Mouse (Mus musculus): ENCODE measurements at regions not wholly inside any gene's neighbourhood (a gene's known extent, or its start where the extent isn't known, plus 50 kb on each side); places are given as distances from the start of the nearest gene placed in this dataset.

DNA sequence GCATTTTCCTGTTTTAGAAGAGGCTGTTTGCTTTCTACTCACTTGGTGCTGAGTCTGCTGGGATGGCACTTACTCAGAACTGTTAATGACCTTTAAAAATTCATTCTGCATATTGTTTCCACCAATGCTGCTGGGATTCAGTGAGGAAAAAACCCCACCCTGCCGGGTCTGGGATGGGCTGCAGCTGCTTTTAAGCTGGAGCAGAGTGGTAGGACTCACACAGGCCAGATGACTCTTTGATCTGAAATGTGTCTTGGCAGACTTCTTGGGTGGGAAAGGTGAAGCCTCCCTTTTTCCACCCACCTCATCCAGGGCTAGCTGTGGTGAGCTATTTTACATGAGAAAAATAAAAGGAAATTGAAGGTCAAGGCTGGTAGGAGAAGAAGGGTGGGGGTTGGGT is 56.4 kb upstream of the Ddhd1 start:
- no peaks in the 10 kb centered on the region for H3K36me3 ChIP-seq (replicated peaks)
- no peak overlapping the region for H3K4me3 ChIP-seq
- no peaks in the 10 kb centered on the region for H3K9me3 ChIP-seq
- peaks cover 9% of the 10 kb centered on the region for H3K4me1 ChIP-seq
- 69% methylated on average over 1 of the region's 1 CpGs for WGBS
- no peak overlapping the region for H3K27ac ChIP-seq
- H3K27me3 ChIP-seq (ENCODE audit: poor library complexity, severe bottlenecking): no peaks in the 10 kb centered on the region
- DNase-seq (ENCODE audit: extremely low spot score, low spot score): no peak

- Histone ChIP-seq H3K9me3 (no peaks in the 10 kb centered on the region), H3K27me3 (ENCODE audit: poor library complexity, severe bottlenecking) (no peaks in the 10 kb centered on the region), H3K27ac (no peak overlapping the region), H3K36me3 (replicated peaks) (no peaks in the 10 kb centered on the region), H3K4me3 (no peak overlapping the region), H3K4me1 (peaks cover 9% of the 10 kb centered on the region)
- DNase-seq (ENCODE audit: extremely low spot score, low spot score): no peak
Measured at GRCm38 (mm10) chr14:45714786-45715185, 56.8 kb upstream of the Ddhd1 start.

DNA sequence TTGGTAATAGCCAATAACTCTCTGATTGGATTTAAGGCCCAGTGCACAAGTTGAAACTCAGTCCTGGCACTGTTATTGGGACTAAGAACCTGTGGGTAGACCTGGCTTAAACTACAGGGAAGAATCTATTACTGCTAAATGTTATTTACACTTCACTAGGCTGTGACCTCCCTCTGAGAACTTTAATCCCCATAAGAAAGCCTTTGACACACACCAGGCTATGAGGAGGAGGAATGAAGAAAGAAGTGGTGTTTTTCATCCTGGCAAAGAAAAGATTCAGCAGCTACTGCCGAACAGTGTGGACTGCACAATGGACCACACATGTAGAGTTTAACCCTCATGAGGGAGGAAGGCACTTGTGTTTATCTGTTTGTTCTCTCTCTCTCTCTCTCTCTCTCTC is 58.2 kb upstream of the Ddhd1 start:
- Histone ChIP-seq H3K4me1 (peaks cover 9% of the 10 kb centered on the region), H3K27ac (no peak overlapping the region), H3K4me3 (no peak overlapping the region), H3K9me3 (no peaks in the 10 kb centered on the region), H3K36me3 (replicated peaks) (no peaks in the 10 kb centered on the region), H3K27me3 (ENCODE audit: poor library complexity, severe bottlenecking) (no peaks in the 10 kb centered on the region)
- WGBS: 22% methylated on average over 1 of the region's 1 CpGs
- no peak for DNase-seq (ENCODE audit: extremely low spot score, low spot score)

- 28% methylated on average over 6 of the region's 6 CpGs for WGBS
- no peak overlapping the region for H3K27ac ChIP-seq
- no peaks in the 10 kb centered on the region for H3K27me3 ChIP-seq (ENCODE audit: poor library complexity, severe bottlenecking)
- no peaks in the 10 kb centered on the region for H3K4me1 ChIP-seq
- H3K4me3 ChIP-seq: no peak overlapping the region
- H3K36me3 ChIP-seq (replicated peaks): no peaks in the 10 kb centered on the region
- peaks cover 8% of the 10 kb centered on the region; the same call in 1 of the 2 replicates for H3K9me3 ChIP-seq
- no peak for DNase-seq (ENCODE audit: extremely low spot score, low spot score)
Measured at GRCm38 (mm10) chr14:45722887-45723286, 64.9 kb upstream of the Ddhd1 start.

- DNase-seq (ENCODE audit: extremely low spot score, low spot score): no peak
- H3K27me3 ChIP-seq (ENCODE audit: poor library complexity, severe bottlenecking): no peaks in the 10 kb centered on the region
- H3K27ac ChIP-seq: no peak overlapping the region
- no peaks in the 10 kb centered on the region for H3K36me3 ChIP-seq (replicated peaks)
- 86% methylated on average over 2 of the region's 2 CpGs for WGBS
- peaks cover 8% of the 10 kb centered on the region; the same call in 1 of the 2 replicates for H3K9me3 ChIP-seq
- H3K4me1 ChIP-seq: no peaks in the 10 kb centered on the region
- no peak overlapping the region for H3K4me3 ChIP-seq
Measured at GRCm38 (mm10) chr14:45724341-45724740, 66.4 kb upstream of the Ddhd1 start.

DNA sequence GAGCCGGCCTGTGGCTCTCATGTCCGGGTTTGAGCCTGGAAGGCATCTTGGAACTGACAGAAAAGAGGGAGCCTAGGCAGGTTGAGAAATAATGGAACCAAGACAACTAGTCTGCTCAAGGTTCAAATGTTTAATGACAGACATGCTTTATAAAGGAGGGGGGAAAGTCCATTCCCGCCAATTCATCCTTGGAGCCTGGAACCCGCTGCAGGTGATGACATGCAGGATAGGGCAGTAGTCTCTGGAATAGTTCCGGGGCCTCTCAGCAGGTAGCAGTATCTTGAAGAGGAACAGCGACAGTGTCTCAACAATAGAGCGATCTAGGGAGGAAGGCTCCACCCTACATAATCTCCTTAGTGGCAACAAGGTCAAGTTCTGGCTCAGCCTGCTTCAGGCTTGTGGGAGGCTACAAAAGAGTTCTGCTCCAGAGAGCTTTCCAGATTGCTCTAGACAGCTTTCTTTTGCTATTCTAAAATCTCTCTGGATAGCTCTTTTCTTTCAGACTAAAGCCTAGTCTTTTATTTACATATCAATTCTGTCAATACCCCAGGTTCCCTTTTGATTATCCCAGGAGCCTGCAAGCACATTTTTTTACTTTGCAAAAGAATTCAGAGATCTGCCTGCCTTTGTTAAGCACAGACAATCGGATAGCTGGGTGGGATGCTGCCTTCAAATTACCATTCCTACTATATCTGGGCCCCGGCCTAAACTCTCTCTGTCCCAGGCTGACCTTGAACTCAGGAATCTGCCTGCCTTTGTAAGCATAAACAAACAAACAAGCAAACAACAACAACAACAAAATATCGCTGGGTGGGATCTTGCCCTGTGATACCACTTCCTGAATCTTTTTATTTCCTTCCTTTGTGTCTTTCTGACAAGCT is 76.8 kb upstream of the Ddhd1 start:
- Histone ChIP-seq H3K36me3 (replicated peaks) (no peaks in the 10 kb centered on the region), H3K4me3 (no peak overlapping the region), H3K9me3 (no peaks in the 10 kb centered on the region), H3K27ac (no peak overlapping the region), H3K4me1 (peaks cover 12% of the 10 kb centered on the region), H3K27me3 (ENCODE audit: poor library complexity, severe bottlenecking) (no peaks in the 10 kb centered on the region)
- no peak for DNase-seq (ENCODE audit: extremely low spot score, low spot score)
- WGBS: 68% methylated on average over 10 of the region's 10 CpGs

DNA sequence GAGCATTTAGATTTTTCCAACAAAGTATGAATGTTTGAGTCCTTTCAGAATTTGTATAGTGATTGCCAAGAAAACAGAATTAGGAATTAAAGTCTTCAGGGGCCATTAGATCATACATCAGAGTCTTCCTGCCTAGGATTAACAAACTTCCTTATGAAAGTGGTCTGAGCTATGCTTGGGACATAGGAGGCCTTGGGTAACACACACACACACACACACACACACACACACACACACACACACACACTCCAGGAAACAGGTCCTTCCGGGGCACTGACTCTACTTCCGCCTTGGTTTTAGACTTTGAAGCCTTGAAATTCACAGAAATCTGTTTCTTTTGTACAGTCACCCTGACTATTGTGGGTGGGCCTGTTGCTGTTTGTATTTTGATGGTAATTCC is 80.0 kb upstream of the Ddhd1 start:
- Histone ChIP-seq H3K27ac (no peak overlapping the region), H3K36me3 (replicated peaks) (no peaks in the 10 kb centered on the region), H3K9me3 (no peaks in the 10 kb centered on the region), H3K4me3 (no peak overlapping the region), H3K4me1 (peaks cover 14% of the 10 kb centered on the region), H3K27me3 (ENCODE audit: poor library complexity, severe bottlenecking) (no peaks in the 10 kb centered on the region)
- WGBS: 91% methylated on average over 2 of the region's 2 CpGs
- DNase-seq (ENCODE audit: extremely low spot score, low spot score): no peak

DNA sequence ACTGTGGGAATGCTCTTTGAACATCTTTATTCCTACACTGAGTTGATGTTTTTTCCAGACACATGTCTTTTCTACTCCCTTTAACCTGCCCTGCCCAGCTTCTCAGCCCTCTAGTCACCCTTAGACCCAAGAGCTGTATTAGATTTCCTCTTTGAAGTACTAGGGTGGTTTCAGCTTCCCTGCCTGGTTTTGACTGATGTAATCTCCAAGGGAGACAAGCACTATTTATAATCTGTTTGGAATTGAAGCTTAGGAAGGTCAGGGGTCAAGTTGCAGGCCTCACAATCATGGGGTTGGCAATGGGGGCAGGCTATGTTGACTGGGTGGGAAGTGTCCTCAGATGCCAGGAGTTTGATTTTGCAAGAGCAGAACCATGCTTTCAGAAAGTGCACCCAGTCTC is 81.7 kb upstream of the Ddhd1 start:
- DNase-seq (ENCODE audit: extremely low spot score, low spot score): no peak
- Histone ChIP-seq H3K4me3 (no peak overlapping the region), H3K36me3 (replicated peaks) (no peaks in the 10 kb centered on the region), H3K27me3 (ENCODE audit: poor library complexity, severe bottlenecking) (no peaks in the 10 kb centered on the region), H3K9me3 (no peaks in the 10 kb centered on the region), H3K4me1 (peaks cover 14% of the 10 kb centered on the region), H3K27ac (no peak overlapping the region)

DNA sequence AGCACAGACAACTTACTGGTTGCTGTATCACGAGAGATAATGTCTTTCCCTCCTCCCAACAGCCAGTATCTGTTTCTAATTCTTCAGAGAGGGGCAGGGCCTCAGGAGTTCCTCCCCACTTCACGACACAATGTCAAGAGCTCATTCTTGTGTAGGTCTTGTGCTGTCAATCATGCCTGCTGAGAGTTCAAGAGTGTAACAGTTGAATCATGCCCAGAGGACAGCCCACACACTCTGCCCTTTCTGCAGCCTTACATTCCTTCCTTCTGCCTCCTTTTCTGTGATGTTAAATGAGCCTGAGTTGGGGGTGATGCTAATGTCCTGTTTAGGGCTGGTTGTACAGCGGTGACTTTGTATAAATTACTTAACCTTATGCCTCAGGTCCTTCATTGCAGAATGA is 82.7 kb upstream of the Ddhd1 start:
- peaks cover 9% of the 10 kb centered on the region for H3K4me1 ChIP-seq
- H3K4me3 ChIP-seq: no peak overlapping the region
- DNase-seq (ENCODE audit: extremely low spot score, low spot score): no peak
- no peaks in the 10 kb centered on the region for H3K27me3 ChIP-seq (ENCODE audit: poor library complexity, severe bottlenecking)
- H3K27ac ChIP-seq: no peak overlapping the region
- no peaks in the 10 kb centered on the region for H3K36me3 ChIP-seq (replicated peaks)
- WGBS: 52% methylated on average over 3 of the region's 3 CpGs
- no peaks in the 10 kb centered on the region for H3K9me3 ChIP-seq

GRCm38 (mm10) chr14:45746176-45746575 is 88.2 kb upstream of the Ddhd1 start:
- H3K27me3 ChIP-seq (ENCODE audit: poor library complexity, severe bottlenecking): no peaks in the 10 kb centered on the region
- no peak overlapping the region for H3K4me3 ChIP-seq
- no peak for DNase-seq (ENCODE audit: extremely low spot score, low spot score)
- H3K4me1 ChIP-seq: no peaks in the 10 kb centered on the region
- H3K27ac ChIP-seq: no peak overlapping the region
- WGBS: 90% methylated on average over 5 of the region's 5 CpGs
- no peaks in the 10 kb centered on the region for H3K9me3 ChIP-seq
- H3K36me3 ChIP-seq (replicated peaks): no peaks in the 10 kb centered on the region

DNA sequence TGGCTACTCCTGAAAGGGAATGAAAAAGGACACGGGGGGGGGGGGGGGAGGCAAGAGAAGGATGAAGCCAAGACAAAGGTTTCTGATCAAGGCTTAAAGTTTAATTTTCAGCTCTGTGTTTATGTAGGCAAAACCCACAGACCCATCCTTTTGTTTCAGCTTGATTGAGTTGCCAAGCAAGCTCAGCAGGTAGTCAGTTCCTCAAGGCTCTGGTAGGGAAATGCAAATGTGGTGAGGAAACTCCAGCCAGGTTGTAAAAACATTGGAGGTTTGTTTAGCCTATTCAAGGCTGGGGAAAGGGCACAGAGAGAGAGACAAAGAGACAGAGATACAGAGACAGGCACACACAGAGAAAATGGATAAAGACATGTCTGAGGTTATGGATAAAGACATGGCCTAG is 99.4 kb upstream of the Ddhd1 start:
- Histone ChIP-seq H3K4me1 (0 out of 2 replicates have a peak, but pooled peaks cover 3% of the 10 kb centered on the region), H3K36me3 (replicated peaks) (no peaks in the 10 kb centered on the region), H3K27me3 (ENCODE audit: poor library complexity, severe bottlenecking) (no peaks in the 10 kb centered on the region), H3K9me3 (no peaks in the 10 kb centered on the region), H3K4me3 (no peak overlapping the region), H3K27ac (no peak overlapping the region)
- 0% methylated on average over 1 of the region's 1 CpGs for WGBS
- DNase-seq (ENCODE audit: extremely low spot score, low spot score): no peak

- WGBS: 93% methylated on average over 16 of the region's 16 CpGs
- no peaks in the 10 kb centered on the region for H3K27me3 ChIP-seq (ENCODE audit: poor library complexity, severe bottlenecking)
- no peak for DNase-seq (ENCODE audit: extremely low spot score, low spot score)
- H3K9me3 ChIP-seq: no peaks in the 10 kb centered on the region
- no peak overlapping the region for H3K27ac ChIP-seq
- no peaks in the 10 kb centered on the region for H3K36me3 ChIP-seq (replicated peaks)
- H3K4me3 ChIP-seq: no peak overlapping the region
- 0 out of 2 replicates have a peak, but pooled peaks cover 3% of the 10 kb centered on the region for H3K4me1 ChIP-seq
Measured at GRCm38 (mm10) chr14:45760890-45761680, 103.1 kb upstream of the Ddhd1 start.

- H3K4me1 ChIP-seq: no peaks in the 10 kb centered on the region
- no peak for DNase-seq (ENCODE audit: extremely low spot score, low spot score)
- 67% methylated on average over 3 of the region's 3 CpGs for WGBS
Measured at GRCm38 (mm10) chr14:45764231-45764630, 106.3 kb upstream of the Ddhd1 start.

More at GRCm38 (mm10) chr14:45764231-45764630, 106.3 kb upstream of the Ddhd1 start:
- no peaks in the 10 kb centered on the region for H3K27me3 ChIP-seq (ENCODE audit: poor library complexity, severe bottlenecking)
- H3K27ac ChIP-seq: no peak overlapping the region
- no peaks in the 10 kb centered on the region for H3K36me3 ChIP-seq (replicated peaks)
- H3K9me3 ChIP-seq: no peaks in the 10 kb centered on the region
- no peak overlapping the region for H3K4me3 ChIP-seq
